Mouse (Mus musculus) gastrocnemius, postnatal 36 days (tissue): ENCODE data around the gene Zfp664. TPM values are rescaled to one million over a fixed set of nuclear protein-coding genes. Genes with fewer than 3 reads are reported as not detected.

Source experiments
- DNase-seq, 2 experiments: peaks; one replicate each; pipeline ENCODE4 v3.0.0; 2022
- intact Hi-C: fragments of 180-260 bp; cut with DNase I; formaldehyde crosslinking; loops from one replicate; pipeline ENCODE4 v1.15.1; 2025
- total RNA-seq, 2 experiments: library from RNA; stranded (reverse); gene quantifications; 2 replicates each; pipeline ENCODE4 v1.2.3; 2021

Gene Zfp664
- total RNA-seq, 2 experiments from 2014 or later = 18.9 to 20.0 TPM

DNA sequence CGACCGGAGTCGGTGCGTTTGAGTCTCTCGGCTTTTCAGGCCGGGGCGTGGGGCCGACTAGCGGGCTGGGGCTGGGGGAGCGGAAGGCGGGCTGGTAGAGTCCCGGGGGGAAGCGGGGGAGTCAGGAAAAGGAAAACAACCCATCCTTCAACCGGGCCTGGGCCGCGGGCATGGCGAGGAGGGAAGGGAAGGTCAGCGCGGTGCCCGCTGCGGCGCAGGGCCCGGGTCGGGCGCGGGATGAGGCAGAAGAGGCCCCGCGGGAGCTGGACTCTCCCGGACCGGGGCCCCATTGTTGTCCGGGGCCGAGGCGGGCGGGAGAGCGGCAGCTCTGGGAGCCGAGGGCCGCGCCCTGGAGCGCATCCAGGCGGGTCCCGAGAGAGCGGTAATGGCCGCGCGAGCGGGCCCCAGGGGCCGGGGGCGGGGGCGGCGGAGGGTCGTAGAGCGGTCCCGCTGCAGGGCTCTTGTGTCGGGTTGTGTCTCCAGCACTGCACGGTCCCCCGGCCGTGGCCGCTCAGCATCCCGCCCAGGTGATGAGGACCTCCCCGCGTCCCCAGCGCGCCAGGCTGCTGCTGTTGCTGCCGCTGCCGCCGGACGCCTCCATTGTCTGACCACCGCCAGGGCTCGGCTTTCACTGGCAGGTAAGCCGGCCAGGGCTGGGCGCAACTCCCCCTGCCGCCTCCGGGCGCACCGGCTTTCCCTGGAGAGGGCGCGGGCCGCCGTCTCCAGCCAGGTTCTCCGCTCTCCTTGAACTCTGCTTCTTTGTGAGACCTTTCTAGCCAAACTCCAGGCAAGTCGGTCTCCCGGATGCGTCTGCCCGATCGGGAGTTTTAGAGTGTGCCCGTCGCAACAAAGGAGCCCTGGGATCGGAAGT, 615 bp downstream of the Zfp664 start:
- no peak for DNase-seq
- intact Hi-C loops = no loop called here

DNA sequence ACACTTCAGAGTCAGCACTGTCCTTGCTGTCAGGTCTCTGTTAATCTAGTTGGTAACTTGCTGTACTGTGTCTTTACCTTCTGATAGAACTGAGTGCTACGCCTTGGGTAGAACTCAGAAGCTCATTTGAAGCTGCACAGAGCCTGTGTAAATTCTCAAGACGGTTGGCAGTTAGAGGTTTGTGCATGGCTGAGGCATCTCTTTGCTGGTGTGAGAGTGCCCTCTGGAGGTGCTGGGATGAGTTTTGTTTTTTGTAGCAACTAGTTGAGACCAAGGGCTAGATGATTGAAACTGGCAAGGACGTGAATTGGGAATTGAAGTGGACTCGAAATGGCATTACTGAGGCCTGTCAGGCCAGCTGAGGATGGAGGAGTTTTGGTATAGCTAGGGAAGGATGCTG, 6.5 kb downstream of the Zfp664 start:
- intact Hi-C loops = loop anchor here (5.0 kb wide), 1 partner anchor 87 kb away; no protein-coding TSS in a partner anchor

DNA sequence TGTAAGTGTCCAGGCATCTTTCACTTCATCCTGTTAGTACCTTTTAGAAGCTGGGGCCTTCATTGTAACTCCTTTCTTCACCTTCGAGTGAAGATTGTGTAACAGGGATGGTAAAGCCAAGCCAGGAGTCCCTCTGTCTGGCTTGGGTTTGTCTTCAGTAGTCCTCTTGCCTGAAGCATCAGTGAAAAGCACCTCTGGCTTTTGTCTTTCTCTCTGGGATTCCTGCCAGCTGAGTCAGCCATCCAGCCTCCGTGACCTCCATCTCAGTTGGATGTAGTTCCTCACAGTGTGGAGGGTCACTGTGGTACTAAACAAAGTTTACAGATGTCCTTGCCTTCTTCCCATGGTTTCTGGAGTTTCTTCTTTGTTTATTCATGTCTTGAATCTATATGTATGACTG, 9.5 kb downstream of the Zfp664 start:
- no peak for DNase-seq
- intact Hi-C loops = no loop called here

More for the DNA sequence above, 6.5 kb downstream of the Zfp664 start:
- DNase-seq = peak in 1 of 2 experiments; percentile 40

DNA sequence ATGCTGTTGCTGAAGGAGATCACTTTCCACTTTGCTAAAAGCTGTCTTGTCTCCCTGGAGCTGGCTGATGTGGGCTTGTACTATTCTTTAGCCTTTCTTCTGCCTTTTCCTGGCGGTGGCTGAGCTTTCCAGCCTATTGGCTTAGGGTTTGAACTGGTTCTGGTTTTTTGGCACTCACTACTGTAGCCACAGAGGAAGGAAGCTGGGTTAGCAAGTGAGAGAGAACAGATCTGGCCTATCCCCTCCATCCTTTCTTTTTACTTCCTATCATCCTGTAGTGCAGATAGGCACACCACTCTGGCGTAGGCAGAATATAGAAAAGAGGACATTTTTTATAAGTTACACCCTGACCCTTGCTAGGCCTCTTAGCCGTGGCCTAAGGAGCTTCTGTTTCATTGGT, 10.6 kb downstream of the Zfp664 start:
- no peak for DNase-seq
- intact Hi-C loops = no loop called here

DNA sequence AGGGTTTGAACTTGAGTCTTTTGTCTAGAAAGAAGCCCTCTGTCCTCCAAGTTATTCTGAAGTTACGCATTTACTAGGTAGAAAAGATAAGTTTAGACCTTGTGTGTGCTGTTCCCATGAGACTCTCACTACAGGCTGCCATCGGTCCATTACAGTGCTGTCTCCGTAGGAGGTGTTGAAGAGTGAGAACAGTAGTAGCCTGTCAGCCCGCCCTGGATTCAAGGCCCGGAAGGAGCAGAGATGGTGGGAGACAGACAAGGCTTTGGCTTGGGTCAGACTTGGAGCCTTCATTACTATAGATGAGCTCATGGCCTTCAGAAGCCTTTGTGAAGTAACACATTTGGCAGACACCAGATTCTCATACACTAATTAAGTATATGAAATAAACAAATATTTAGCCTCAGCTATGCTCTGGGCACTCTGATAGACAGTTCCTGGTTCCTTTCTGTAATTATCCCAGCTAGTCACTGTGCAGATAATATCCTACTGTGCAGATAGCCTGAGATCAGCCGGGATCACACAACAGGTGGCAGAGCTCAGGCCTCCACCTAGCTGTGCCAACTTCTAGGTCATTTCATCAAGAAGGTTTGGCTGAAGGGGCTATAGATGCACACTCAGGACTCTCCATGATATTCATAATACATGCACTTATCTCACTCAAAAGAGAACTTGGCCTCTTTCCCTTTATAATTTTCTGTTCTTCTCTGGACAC, 11.6 kb downstream of the Zfp664 start:
- intact Hi-C loops = no loop called here
- no peak for DNase-seq

DNA sequence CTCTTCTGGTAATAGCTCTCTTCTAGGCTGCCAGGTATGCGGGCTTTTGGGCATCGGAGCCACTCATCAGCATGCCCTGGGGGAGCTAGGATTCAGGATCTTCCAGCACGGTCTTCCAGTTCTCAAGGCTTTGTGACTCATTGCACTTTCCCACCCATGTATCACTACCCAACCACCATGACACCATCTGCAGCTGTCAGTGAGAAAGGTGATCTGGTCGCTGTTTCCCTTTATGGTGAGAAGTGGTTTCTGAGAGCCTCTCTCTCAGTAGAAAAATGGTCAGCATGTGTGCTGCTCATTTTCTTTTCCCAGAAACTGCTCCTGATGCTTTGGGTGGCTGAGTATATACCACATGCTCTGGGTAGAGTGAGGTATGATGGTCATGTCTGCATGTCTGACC, 16.8 kb downstream of the Zfp664 start:
- no peak for DNase-seq
- intact Hi-C loops = no loop called here

DNA sequence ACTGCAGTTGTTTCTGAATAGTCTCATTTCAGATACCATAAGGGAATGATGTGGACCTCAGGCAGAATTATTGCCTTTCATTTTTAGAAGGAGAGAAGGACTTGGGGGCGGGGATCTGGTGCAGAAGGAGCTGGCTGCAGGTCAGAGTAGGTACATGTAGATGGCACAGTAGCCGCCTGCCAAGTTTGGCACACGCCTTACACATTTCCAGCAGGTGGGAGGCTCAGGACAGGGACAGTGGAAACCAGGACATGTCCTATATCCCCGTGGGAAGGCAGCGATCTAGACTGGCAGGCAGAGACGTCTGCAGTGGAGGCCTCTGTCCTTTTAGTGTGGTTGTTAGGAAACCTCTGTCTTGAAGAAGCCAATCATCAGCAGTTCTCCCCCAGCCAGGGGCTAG, 17.3 kb downstream of the Zfp664 start:
- intact Hi-C loops = no loop called here
- DNase-seq = no peak

DNA sequence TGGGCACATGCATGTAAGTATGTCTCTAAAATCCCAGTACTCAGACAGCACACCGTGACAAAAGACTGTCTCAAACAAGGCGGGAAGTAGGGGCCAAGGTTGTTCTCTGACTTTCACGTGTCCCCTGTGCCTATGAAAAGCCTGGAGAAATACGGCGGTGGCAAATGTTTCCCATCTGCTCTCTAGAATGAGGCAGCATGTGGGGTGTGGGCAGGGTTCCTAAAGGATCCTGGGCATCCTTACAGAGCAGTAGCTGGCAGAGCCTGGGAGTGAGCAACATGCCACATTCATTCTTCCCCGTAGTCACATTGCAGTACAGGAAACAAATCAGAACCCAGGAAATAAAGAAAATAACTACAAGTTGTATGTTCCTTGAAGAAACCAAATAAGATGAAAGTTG, 21.4 kb downstream of the Zfp664 start:
- no peak for DNase-seq
- intact Hi-C loops = no loop called here

DNA sequence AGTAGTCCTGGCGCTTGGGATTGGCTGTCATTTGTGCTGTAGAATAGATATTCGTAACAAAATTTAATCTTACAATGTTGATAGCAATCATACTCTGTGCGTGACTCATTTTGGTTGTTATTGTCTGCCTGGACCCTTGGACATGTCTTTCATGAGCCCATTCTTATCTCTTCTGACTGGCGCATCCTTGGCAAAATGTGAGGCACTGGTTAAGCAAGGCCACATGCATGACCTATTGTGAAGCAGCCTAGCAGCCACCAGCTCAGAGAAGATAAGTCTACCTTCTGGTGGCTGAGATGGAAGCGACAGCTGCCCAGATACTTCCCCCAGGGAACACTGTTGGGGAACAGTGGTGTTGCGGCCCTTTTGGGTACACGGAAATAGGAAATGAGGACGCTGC, 26.2 kb downstream of the Zfp664 start:
- DNase-seq = no peak
- intact Hi-C loops = no loop called here

DNA sequence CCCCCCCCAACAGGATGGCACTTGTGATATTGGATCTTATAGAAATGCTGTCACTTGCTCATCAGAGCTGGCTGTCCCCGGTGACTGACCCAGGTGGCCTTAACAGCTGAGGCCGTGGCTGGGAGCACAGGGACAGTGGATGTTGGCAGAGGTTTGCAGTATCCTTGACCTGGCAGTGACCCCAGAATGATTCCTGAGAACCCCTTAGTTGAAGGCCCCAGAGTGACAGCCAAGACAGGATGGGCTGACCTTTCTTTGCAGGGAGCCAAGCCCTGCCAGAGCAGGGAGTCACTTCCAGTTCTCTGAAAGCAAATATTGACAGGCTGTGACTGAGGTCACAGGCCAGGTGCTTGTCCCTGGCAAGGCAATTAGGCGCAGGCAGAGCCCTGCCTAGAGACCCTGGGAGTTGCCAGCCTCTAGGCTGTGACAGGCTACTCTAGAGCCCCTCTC, 29.5 kb downstream of the Zfp664 start:
- intact Hi-C loops = no loop called here
- DNase-seq = peak; percentile 23 to 63

DNA sequence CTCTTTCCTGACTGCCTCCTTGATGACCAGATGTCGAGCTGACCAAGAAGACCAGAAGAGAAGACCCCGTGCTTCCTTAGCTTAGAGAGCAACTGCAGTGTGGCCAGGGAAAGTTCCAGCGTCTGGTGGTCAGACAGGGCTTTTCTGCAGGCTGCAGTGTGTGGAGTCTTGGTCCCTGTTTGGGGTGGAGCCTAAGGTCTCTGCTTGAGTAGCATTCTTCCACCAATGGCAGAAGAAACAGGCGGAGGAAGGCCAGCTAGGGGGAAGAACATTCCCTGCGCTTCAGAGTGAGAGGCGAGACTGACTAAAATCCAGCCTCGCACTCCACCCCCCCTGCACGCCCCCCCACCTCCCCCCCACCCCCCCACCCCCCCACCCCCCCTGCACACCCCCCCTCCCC, 33.6 kb downstream of the Zfp664 start:
- no peak for DNase-seq
- intact Hi-C loops = no loop called here

DNA sequence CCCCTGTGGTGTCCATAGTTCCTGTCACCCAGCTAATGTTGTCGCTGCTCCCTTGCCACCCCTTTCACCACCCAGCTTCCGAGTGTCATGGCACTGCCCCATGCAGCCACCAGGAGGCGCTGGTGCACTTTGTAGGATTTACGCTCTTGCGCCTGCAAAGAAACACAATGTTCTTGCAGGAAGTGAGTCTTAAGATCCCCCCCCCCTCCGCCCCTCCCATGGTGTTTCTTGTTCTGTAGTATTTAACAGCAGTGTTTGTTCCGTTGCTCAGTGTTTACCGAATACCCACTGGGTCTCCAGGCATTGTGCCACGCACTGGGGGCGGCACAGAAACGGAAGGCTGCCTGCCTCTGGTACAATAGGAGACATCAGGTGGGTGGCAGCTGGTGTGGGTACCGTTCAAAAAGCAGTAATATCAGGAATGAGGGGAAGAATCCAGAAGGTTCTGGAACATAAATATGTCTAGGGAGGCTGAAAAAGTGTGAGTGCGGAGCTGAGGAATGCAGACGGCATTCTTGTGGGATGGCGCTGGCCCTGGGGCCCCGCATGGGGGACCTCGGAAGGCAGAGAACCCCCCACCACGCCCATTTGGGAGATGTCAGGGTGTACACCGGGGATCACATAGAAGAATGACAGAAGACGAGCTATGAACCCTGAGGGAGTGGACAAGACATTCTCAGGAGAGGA, 37.6 kb downstream of the Zfp664 start:
- intact Hi-C loops = loop anchor here (2.0 to 5.0 kb wide), 2 partner anchors 369 to 467 kb away; no protein-coding TSS in a partner anchor
- peak; percentile 76 to 78 for DNase-seq

DNA sequence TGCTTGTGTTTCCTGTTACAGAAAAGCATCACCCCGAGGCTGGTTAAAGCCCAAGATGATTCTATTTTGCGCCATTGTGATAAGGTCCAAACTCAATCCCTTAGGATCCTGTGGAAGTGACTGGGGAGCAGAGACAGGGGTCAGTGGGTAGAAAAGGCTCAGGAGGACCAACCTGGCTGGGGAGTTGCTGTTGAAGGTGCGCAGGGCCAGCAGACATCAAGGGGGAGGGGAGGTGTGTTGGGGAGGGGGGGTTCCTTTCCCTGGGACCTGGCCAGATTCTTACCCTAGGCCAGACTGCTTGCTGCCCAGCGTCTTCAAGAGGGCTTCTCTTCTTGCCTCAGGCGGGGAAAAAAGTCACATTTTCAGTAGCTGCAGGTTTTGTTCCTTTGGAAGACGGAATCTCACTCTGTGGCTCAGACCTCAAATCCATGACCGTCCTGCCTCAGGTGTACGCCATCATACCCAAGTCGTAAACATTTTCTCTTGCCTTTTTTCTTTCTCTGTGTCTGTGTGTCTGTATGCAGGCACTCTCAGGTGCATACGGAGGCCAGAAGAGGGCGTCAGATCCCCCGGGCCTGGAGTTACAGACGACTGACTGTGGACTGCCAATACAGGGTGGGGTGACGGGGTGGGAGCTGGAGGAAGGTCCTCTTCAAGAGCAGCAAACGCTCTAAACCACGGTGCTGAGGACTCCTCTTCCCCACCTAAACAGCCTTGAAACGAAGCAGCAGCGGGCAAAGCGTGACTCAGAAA, 38.4 kb downstream of the Zfp664 start:
- no peak for DNase-seq
- intact Hi-C loops = loop anchor here (2.0 to 5.0 kb wide), 2 partner anchors 368 to 466 kb away; no protein-coding TSS in a partner anchor

DNA sequence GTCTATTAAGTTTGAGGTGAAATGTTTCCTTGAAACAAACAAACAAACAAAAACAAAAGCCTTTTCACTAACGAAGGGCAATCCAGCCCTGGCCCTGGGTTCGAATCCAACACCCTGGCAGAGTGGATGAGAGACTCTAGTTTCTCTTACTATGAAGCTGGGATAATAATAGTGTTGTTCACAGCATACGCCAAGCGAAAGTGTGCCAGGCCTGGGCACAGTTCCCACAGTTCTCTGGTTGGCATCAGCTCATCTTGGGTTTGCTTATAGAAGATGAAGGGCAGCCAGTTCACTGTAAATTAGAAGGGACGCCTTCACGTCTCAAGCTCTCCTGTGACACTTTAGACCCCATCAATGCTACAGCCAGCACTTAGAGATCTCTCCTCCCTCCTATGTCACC, 39.2 kb downstream of the Zfp664 start:
- intact Hi-C loops = loop anchor here (2.0 to 5.0 kb wide), 2 partner anchors 367 to 466 kb away; no protein-coding TSS in a partner anchor
- no peak for DNase-seq

DNA sequence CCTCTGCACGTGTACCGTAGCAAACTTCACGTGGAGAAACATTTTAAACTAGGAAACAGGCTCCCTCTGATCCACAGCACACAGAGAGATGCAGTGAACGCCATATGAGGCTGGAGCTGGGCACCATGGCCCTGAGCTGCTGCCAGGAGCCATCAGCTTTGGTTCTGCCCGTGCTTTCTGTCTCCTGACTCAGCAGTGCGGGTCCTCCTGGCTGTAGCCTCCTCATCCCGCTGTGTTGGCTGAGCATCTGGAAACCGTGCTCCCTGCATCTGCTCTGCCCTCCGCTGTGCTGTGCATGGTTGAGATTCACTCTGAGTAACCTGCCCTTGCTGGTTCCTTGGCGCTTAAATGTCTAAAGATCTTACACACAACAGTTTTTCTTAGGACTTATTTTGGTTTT, 39.7 kb downstream of the Zfp664 start:
- DNase-seq = no peak
- intact Hi-C loops = loop anchor here (5.0 kb wide), 1 partner anchor 465 kb away; no protein-coding TSS in a partner anchor

DNA sequence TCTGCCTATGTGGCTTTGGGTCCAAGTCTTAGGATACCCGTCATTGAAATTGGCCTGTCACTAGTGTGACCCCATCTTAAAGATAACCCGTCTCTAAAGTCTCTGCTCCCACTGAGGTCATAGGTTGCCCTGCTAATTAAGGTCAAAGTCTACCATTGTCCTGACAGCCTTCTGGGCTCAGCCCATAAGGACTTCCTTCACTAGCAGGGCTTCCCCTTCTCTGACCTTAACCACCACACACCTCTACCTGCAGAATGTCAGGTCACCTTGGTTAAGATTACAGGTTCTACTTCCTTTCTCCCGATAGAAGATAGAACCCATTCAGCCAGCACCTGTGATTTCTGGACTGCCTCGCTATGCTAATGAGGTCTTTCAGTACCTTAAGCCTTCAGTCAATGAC, 41.4 kb downstream of the Zfp664 start:
- no peak for DNase-seq
- intact Hi-C loops = loop anchor here (5.0 kb wide), 1 partner anchor 463 kb away; no protein-coding TSS in a partner anchor

DNA sequence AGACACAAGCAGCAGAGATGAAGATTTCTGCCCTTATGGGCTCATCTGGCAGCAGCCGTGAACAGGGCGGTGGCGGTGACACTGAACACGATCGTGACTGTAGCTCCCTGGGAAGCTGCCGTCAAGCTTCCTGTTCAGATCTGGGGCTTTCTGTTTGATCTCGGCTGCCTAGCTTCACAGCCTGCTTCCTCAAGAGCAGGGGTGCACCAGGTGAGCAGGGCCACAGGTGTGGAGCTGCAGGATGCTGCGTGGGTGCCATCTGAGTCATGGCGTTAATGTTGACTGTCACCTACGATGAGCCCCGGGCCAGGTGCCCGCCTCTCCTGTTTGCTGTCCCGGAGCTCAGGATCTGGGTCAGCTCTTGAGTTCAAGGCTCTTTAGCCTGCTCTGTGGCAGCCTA, 44.4 kb downstream of the Zfp664 start:
- no peak for DNase-seq
- intact Hi-C loops = loop anchor here (5.0 kb wide), 2 partner anchors 200 to 285 kb away; no protein-coding TSS in a partner anchor

DNA sequence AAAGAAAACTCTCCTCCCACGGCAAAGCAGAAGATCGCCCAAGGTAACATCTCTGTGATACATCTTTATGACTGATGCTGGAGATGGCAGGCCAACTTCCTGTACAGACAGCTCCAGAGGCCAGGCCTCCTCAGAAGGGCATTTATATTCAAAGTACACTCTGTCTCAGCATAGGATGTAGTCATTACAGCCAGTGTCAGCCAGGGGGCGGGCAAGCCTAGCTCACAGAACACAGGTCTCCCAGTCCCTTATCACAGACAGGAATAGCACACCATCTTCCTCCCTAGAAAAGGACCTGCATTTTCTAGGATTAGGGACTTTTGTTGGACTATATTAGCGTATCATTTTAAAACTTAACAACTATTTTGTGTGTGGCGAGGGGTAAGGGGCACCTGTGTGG, 46.4 kb downstream of the Zfp664 start:
- peak; percentile 73 to 78 for DNase-seq
- intact Hi-C loops = loop anchor here (2.0 to 5.0 kb wide), 3 partner anchors 104 to 283 kb away; no protein-coding TSS in a partner anchor

DNA sequence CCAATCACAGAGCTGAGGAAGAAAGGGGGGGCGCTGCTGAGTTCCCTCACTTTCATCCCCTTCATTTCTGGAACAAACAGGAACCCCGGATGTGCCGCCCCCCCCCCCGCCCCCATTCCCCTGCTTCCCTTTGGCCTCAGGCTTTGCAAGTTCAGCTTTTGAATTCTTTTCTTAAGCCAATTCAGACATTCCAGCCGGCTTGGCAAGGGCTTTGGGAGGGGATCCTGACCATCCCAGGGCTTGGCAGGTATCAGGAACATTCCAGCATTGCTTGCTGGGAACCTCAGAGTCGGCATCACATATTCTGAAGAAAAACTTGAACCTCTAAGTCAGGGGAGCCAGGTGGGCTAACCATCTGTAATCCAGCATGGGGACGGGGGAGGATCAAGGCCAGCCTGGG, 49.8 kb downstream of the Zfp664 start:
- DNase-seq = no peak
- intact Hi-C loops = no loop called here
